Mouse (Mus musculus): ENCODE data around the gene Nudt6. TPM values are rescaled to one million over a fixed set of nuclear protein-coding genes. Genes with fewer than 3 reads are reported as not detected.
A peak's percentile ranks its signal among the peaks of the same experiment; 100 is the strongest.

Gene Nudt6
- polyA plus RNA-seq, 1 experiment from 2014 or later, result 9.3 TPM

- peak overlapping the region; percentile 96 for H3K27ac ChIP-seq (ENCODE audit: low read depth)
- H3K27me3 ChIP-seq (replicated peaks; ENCODE audit: control insufficient read depth, insufficient read depth, low read length), result no peaks in the 10 kb centered on the region
- peak overlapping the region; percentile 68 for H3K4me3 ChIP-seq (ENCODE audit: low read depth, low read length)
- no peak for DNase-seq (ENCODE audit: low spot score)
- peak overlapping the region; percentile 83 for H3K9ac ChIP-seq (ENCODE audit: low read length)
- ATAC-seq (replicated peaks; ENCODE audit: low FRiP score, low TSS enrichment, low read depth), result no peak
- H3K36me3 ChIP-seq (ENCODE audit: control insufficient read depth, insufficient read depth, low read length), result peaks cover 17% of the 10 kb centered on the region
- H3K4me1 ChIP-seq (replicated peaks; ENCODE audit: control insufficient read depth, insufficient read depth, low read length), result peaks cover 10% of the 10 kb centered on the region; the same call in 1 of the 2 replicates
- under 1% methylated on average over 24 of the region's 24 CpGs for WGBS
- peak overlapping the region; percentile 67 for H3K4me2 ChIP-seq (ENCODE audit: low read length)
- no peaks in the 10 kb centered on the region for H3K9me3 ChIP-seq (ENCODE audit: control insufficient read depth, low read length)
These were observed 630 bp upstream of the Nudt6 start for GRCm38 (mm10) chr3:37420641-37421040.

GRCm38 (mm10) chr3:37419458-37419991 is 486 bp downstream of the Nudt6 start, which contains the start of gene Spata5:
TSS of gene Spata5 (plus strand) at chr3:37419896.
- peaks cover 10% of the 10 kb centered on the region; the same call in 1 of the 2 replicates for H3K4me1 ChIP-seq (replicated peaks; ENCODE audit: control insufficient read depth, insufficient read depth, low read length)
- H3K27me3 ChIP-seq (replicated peaks; ENCODE audit: control insufficient read depth, insufficient read depth, low read length), result no peaks in the 10 kb centered on the region
- H3K9ac ChIP-seq (ENCODE audit: low read length), result peak within 1 kb of the TSS; percentile 83
- WGBS, result under 1% methylated on average over 46 of the region's 50 CpGs
- H3K27ac ChIP-seq (ENCODE audit: low read depth), result peak within 1 kb of the TSS; percentile 96
- H3K9me3 ChIP-seq (ENCODE audit: control insufficient read depth, low read length), result no peaks in the 10 kb centered on the region
- H3K36me3 ChIP-seq (ENCODE audit: control insufficient read depth, insufficient read depth, low read length), result peaks cover 6% of the 10 kb centered on the region
- DNase-seq (ENCODE audit: low spot score) (peak; percentile 99), ATAC-seq (replicated peaks; ENCODE audit: low FRiP score, low TSS enrichment, low read depth) (peak; percentile 95)
- peak within 1 kb of the TSS; percentile 67 for H3K4me2 ChIP-seq (ENCODE audit: low read length)
- H3K4me3 ChIP-seq (ENCODE audit: low read depth, low read length), result peak within 1 kb of the TSS; percentile 75

GRCm38 (mm10) chr3:37418961-37419457 is 1.0 kb downstream of the Nudt6 start:
- no peaks in the 10 kb centered on the region for H3K9me3 ChIP-seq (ENCODE audit: control insufficient read depth, low read length)
- peak overlapping the region; percentile 83 for H3K27ac ChIP-seq (ENCODE audit: low read depth)
- no peak for DNase-seq (ENCODE audit: low spot score)
- H3K9ac ChIP-seq (ENCODE audit: low read length), result peak overlapping the region; percentile 74
- peaks cover 10% of the 10 kb centered on the region; the same call in 1 of the 2 replicates for H3K4me1 ChIP-seq (replicated peaks; ENCODE audit: control insufficient read depth, insufficient read depth, low read length)
- H3K36me3 ChIP-seq (ENCODE audit: control insufficient read depth, insufficient read depth, low read length), result 0 out of 2 replicates have a peak, but pooled peaks cover 4% of the 10 kb centered on the region
- ATAC-seq (replicated peaks; ENCODE audit: low FRiP score, low TSS enrichment, low read depth), result no peak; the same call in 1 of the 2 replicates
- peak overlapping the region; percentile 62 for H3K4me2 ChIP-seq (ENCODE audit: low read length)
- under 1% methylated on average over 30 of the region's 30 CpGs for WGBS
- peak overlapping the region; percentile 75 for H3K4me3 ChIP-seq (ENCODE audit: low read depth, low read length)
- no peaks in the 10 kb centered on the region for H3K27me3 ChIP-seq (replicated peaks; ENCODE audit: control insufficient read depth, insufficient read depth, low read length)

- peak overlapping the region; percentile 62 for H3K4me2 ChIP-seq (ENCODE audit: low read length)
- ATAC-seq (replicated peaks; ENCODE audit: low FRiP score, low TSS enrichment, low read depth) (no peak), DNase-seq (ENCODE audit: low spot score) (no peak)
- H3K4me3 ChIP-seq (ENCODE audit: low read depth, low read length), result peak overlapping the region; percentile 75
- no peak overlapping the region for H3K27ac ChIP-seq (ENCODE audit: low read depth)
- 0 out of 2 replicates have a peak, but pooled peaks cover 2% of the 10 kb centered on the region for H3K36me3 ChIP-seq (ENCODE audit: control insufficient read depth, insufficient read depth, low read length)
- 75% methylated on average over 5 of the region's 5 CpGs for WGBS
- H3K27me3 ChIP-seq (replicated peaks; ENCODE audit: control insufficient read depth, insufficient read depth, low read length), result no peaks in the 10 kb centered on the region
- H3K4me1 ChIP-seq (replicated peaks; ENCODE audit: control insufficient read depth, insufficient read depth, low read length), result peaks cover 10% of the 10 kb centered on the region; the same call in 1 of the 2 replicates
- H3K9ac ChIP-seq (ENCODE audit: low read length), result peak overlapping the region; percentile 74
- no peaks in the 10 kb centered on the region for H3K9me3 ChIP-seq (ENCODE audit: control insufficient read depth, low read length)
These were observed 1.7 kb downstream of the Nudt6 start for GRCm38 (mm10) chr3:37418341-37418740.

- Histone ChIP-seq H3K4me3 (ENCODE audit: low read depth, low read length) (no peak overlapping the region), H3K27me3 (replicated peaks; ENCODE audit: control insufficient read depth, insufficient read depth, low read length) (no peaks in the 10 kb centered on the region), H3K27ac (ENCODE audit: low read depth) (no peak overlapping the region), H3K9ac (ENCODE audit: low read length) (no peak overlapping the region), H3K36me3 (ENCODE audit: control insufficient read depth, insufficient read depth, low read length) (no peaks in the 10 kb centered on the region), H3K4me2 (ENCODE audit: low read length) (no peak overlapping the region), H3K4me1 (replicated peaks; ENCODE audit: control insufficient read depth, insufficient read depth, low read length) (0 out of 2 replicates have a peak, but pooled peaks cover 4% of the 10 kb centered on the region), H3K9me3 (ENCODE audit: control insufficient read depth, low read length) (no peaks in the 10 kb centered on the region)
- ATAC-seq (replicated peaks; ENCODE audit: low FRiP score, low TSS enrichment, low read depth) (no peak), DNase-seq (ENCODE audit: low spot score) (peak; percentile 88)
- 51% methylated on average over 14 of the region's 14 CpGs for WGBS
These were observed 5.5 kb downstream of the Nudt6 start for GRCm38 (mm10) chr3:37414413-37414960.

- H3K9ac ChIP-seq (ENCODE audit: low read length), result no peak overlapping the region
- ATAC-seq (replicated peaks; ENCODE audit: low FRiP score, low TSS enrichment, low read depth), result no peak
These were observed 6.6 kb downstream of the Nudt6 start for GRCm38 (mm10) chr3:37413446-37413845.

GRCm38 (mm10) chr3:37407598-37407997 is 12.4 kb downstream of the Nudt6 start:
- no peak for ATAC-seq (replicated peaks; ENCODE audit: low FRiP score, low TSS enrichment, low read depth)
- H3K9me3 ChIP-seq (ENCODE audit: control insufficient read depth, low read length), result no peaks in the 10 kb centered on the region
- H3K27ac ChIP-seq (ENCODE audit: low read depth), result no peak overlapping the region
- H3K4me3 ChIP-seq (ENCODE audit: low read depth, low read length), result no peak overlapping the region
- H3K27me3 ChIP-seq (replicated peaks; ENCODE audit: control insufficient read depth, insufficient read depth, low read length), result no peaks in the 10 kb centered on the region
- no peak overlapping the region for H3K9ac ChIP-seq (ENCODE audit: low read length)
- no peaks in the 10 kb centered on the region for H3K36me3 ChIP-seq (ENCODE audit: control insufficient read depth, insufficient read depth, low read length)
- H3K4me1 ChIP-seq (replicated peaks; ENCODE audit: control insufficient read depth, insufficient read depth, low read length), result no peaks in the 10 kb centered on the region
- no peak overlapping the region for H3K4me2 ChIP-seq (ENCODE audit: low read length)
- DNase-seq (ENCODE audit: low spot score), result no peak

More at GRCm38 (mm10) chr3:37413446-37413845, 6.6 kb downstream of the Nudt6 start:
- Histone ChIP-seq H3K36me3 (ENCODE audit: control insufficient read depth, insufficient read depth, low read length) (no peaks in the 10 kb centered on the region), H3K9me3 (ENCODE audit: control insufficient read depth, low read length) (no peaks in the 10 kb centered on the region), H3K4me2 (ENCODE audit: low read length) (no peak overlapping the region), H3K4me3 (ENCODE audit: low read depth, low read length) (no peak overlapping the region), H3K27me3 (replicated peaks; ENCODE audit: control insufficient read depth, insufficient read depth, low read length) (no peaks in the 10 kb centered on the region), H3K4me1 (replicated peaks; ENCODE audit: control insufficient read depth, insufficient read depth, low read length) (0 out of 2 replicates have a peak, but pooled peaks cover under 1% of the 10 kb centered on the region), H3K27ac (ENCODE audit: low read depth) (no peak overlapping the region)
- 83% methylated on average over 3 of the region's 3 CpGs for WGBS
- no peak for DNase-seq (ENCODE audit: low spot score)

- WGBS, result 80% methylated on average over 11 of the region's 11 CpGs
- no peaks in the 10 kb centered on the region for H3K4me1 ChIP-seq (replicated peaks; ENCODE audit: control insufficient read depth, insufficient read depth, low read length)
These were observed 18.0 kb downstream of the Nudt6 start for GRCm38 (mm10) chr3:37401729-37402610.

More at GRCm38 (mm10) chr3:37401729-37402610, 18.0 kb downstream of the Nudt6 start:
- Histone ChIP-seq H3K27me3 (replicated peaks; ENCODE audit: control insufficient read depth, insufficient read depth, low read length) (no peaks in the 10 kb centered on the region), H3K4me2 (ENCODE audit: low read length) (no peak overlapping the region), H3K9me3 (ENCODE audit: control insufficient read depth, low read length) (no peaks in the 10 kb centered on the region), H3K4me3 (ENCODE audit: low read depth, low read length) (no peak overlapping the region), H3K9ac (ENCODE audit: low read length) (no peak overlapping the region), H3K36me3 (ENCODE audit: control insufficient read depth, insufficient read depth, low read length) (no peaks in the 10 kb centered on the region), H3K27ac (ENCODE audit: low read depth) (no peak overlapping the region)
- ATAC-seq (replicated peaks; ENCODE audit: low FRiP score, low TSS enrichment, low read depth) (no peak), DNase-seq (ENCODE audit: low spot score) (no peak)
